Mouse (Mus musculus) bone marrow, adult 2 months (tissue): ENCODE measurements around the gene Folr2. TPM values are rescaled to one million over a fixed set of nuclear protein-coding genes. Genes with fewer than 3 reads are reported as not detected.

Experiments
- H3K27ac ChIP-seq: fragments of 200-500 bp; 2 replicates; pipeline ENCODE4 v1.5.1; 2012; ENCODE audit warnings: low read depth, mild to moderate bottlenecking, control low read depth, inconsistent platforms, low read length; ENCODE audit not compliant: control insufficient read depth, poor library complexity, insufficient read depth
- H3K4me1 ChIP-seq: fragments of 200-500 bp; 2 replicates; pipeline ENCODE4 v1.6.1; 2011; ENCODE audit warnings: low read length; ENCODE audit not compliant: control insufficient read depth, insufficient read depth
- H3K4me3 ChIP-seq: fragments of 200-500 bp; replicated peaks from 2 replicates; pipeline ENCODE3; 2011; ENCODE audit warnings: mild to moderate bottlenecking, low read depth, low read length, control low read depth; ENCODE audit not compliant: control insufficient read depth
- CTCF ChIP-seq: fragments of 200-500 bp; IDR thresholded peaks from 2 replicates; pipeline ENCODE4 v1.5.1; 2011; ENCODE audit warnings: low read length, control low read depth; ENCODE audit not compliant: control insufficient read depth, insufficient read depth
- POLR2A ChIP-seq: fragments of 200-500 bp; IDR thresholded peaks from 2 replicates; pipeline ENCODE4 v1.6.1; 2011; ENCODE audit warnings: low read depth, mild to moderate bottlenecking, control low read depth, low read length, borderline replicate concordance; ENCODE audit not compliant: control insufficient read depth
- WGBS: fragments of 180-500 bp; shearing (Covaris S2); methylation state at CpG from one replicate; pipeline ENCODE4 v1.1.7; 2018; 5-methylcytosine and 5-hydroxymethylcytosine counted together
- polyA plus RNA-seq: library from polyadenylated mRNA; stranded (reverse); fragments of >200 nt; gene quantifications from 2 replicates; pipeline ENCODE4 v1.2.4, GENCODE M21; 2011; ENCODE audit warnings: low replicate concordance; ENCODE audit not compliant: missing spikeins, insufficient read depth, insufficient read length

Gene Folr2
- polyA plus RNA-seq, 1 experiment, result 3.3 TPM

DNA sequence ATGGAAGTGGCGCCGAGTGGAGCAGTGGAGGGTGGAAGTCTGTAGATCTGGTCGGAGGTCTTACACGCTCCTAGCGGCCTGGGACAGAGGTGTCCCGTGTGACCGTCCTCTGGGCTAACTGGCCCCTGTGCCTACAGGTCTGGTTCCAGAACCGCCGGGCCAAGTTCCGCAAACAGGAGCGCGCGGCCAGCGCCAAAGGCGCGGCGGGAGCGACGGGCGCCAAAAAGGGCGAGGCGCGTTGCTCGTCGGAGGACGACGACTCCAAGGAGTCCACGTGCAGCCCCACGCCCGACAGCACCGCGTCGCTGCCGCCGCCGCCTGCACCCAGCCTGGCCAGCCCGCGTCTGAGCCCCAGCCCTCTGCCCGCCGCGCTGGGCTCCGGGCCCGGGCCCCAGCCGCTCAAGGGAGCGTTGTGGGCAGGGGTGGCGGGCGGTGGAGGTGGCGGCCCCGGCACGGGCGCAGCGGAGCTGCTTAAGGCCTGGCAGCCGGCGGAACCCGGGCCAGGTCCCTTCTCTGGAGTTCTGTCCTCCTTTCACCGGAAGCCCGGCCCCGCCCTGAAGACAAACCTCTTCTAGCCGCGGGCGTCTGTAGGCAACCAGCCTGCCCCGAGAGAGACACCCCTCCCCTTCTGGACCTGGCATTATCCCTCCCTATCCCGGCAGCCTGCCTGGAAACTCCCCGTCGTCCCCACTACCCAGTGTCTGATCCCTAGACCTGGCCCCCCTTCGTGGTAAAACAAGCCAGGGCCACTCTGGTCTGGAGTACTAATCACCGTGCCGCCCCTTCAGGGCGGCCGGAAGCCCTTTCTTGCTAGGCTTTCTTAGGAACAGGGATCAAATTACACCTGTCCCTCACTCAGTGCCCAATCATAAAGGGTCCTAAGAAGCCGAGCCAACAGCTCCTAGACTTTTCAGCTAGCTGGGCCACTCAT, 35.2 kb downstream of the Folr2 start:
- Histone ChIP-seq H3K27ac (no peak overlapping the region), H3K4me1 (no peaks in the 10 kb centered on the region), H3K4me3 (no peak overlapping the region)
- TF ChIP-seq POLR2A (no peak), CTCF (no peak)
- WGBS, result 3% methylated on average over 71 of the region's 71 CpGs

- TF ChIP-seq CTCF, result no peak
- TF ChIP-seq POLR2A, result no peak
- WGBS, result 4% methylated on average over 35 of the region's 35 CpGs
- no peaks in the 10 kb centered on the region for H3K4me1 ChIP-seq
- no peak overlapping the region for H3K4me3 ChIP-seq
- H3K27ac ChIP-seq, result no peak overlapping the region
These were observed 36.5 kb downstream of the Folr2 start for GRCm38 (mm10) chr7:101820295-101821030.

DNA sequence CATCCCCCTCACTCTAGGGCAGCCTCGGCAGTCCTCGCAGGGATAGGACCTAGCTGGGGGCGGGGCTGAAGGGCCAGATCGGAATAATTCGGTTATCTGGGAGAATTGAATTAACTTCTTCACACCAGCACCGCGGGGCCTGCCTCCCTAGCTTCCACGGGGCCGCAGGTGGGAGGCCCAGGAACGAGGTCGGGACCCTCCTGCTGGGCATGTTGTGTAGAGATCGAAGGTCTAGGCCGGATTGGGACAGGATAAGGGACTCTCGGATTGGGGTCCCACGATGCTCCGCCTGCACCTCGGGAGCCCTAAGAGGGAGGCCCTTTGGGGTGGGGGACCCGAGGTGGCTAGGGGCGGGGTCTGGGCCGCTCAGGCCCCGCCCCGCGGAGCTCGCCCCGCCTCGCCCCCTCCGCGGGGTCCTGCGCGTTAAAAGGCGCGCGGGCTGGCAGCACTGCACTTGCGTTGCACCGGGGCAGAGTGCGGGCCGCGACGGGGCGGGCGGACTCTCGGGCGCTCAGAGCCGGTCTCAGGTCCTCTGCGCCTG, 39.1 kb downstream of the Folr2 start, which contains the start of gene Phox2a:
Phox2a (plus strand) TSS at position 453 of the 541 bp plus-strand sequence.
- Histone ChIP-seq H3K4me1 (no peaks in the 10 kb centered on the region), H3K27ac (no peak within 1 kb of the TSS), H3K4me3 (no peak within 1 kb of the TSS)
- TF ChIP-seq CTCF (no peak), POLR2A (no peak)
- WGBS, result 6% methylated on average over 45 of the region's 45 CpGs

Other genes starting within 250 kb of the Folr2 start
- gene Clpb, start 193.6 kb downstream of the Folr2 start, polyA plus RNA-seq, result 5.0 and 12.5 TPM in 2 replicates
- gene Phox2a, start 38.9 kb downstream of the Folr2 start, polyA plus RNA-seq, result not detected in 2 replicates
- gene Inppl1, start 19.0 kb downstream of the Folr2 start, polyA plus RNA-seq, result 9.4 and 22.7 TPM in 2 replicates
- 79.0 and 97.5 TPM in 2 replicates for gene Anapc15, start 6.5 kb upstream of the Folr2 start, polyA plus RNA-seq
- gene Folr1, start 13.6 kb upstream of the Folr2 start, polyA plus RNA-seq, result 6.8 TPM in 1 of 2 replicates, not detected in the other
- gene Lamtor1, start 48.7 kb upstream of the Folr2 start, polyA plus RNA-seq, result 53.6 and 78.1 TPM in 2 replicates
- gene Tomt, start 49.2 kb upstream of the Folr2 start, polyA plus RNA-seq, result not detected in 2 replicates
- gene Lrrc51, start 76.7 kb upstream of the Folr2 start, polyA plus RNA-seq, result not detected in 2 replicates
- 82.2 and 130 TPM in 2 replicates for gene Numa1, start 76.9 kb upstream of the Folr2 start, polyA plus RNA-seq
- gene Il18bp, start 161.5 kb upstream of the Folr2 start, polyA plus RNA-seq, result 12.9 and 17.6 TPM in 2 replicates
- gene Rnf121, start 208.3 kb upstream of the Folr2 start, polyA plus RNA-seq, result 10.0 and 12.9 TPM in 2 replicates
- gene Xndc1, start 208.3 kb upstream of the Folr2 start, polyA plus RNA-seq, result 33.8 and 35.5 TPM in 2 replicates
- gene Xntrpc, start 208.5 kb upstream of the Folr2 start, polyA plus RNA-seq, result 1.0 and 3.2 TPM in 2 replicates
- gene Trpc2, start 225.9 kb upstream of the Folr2 start, polyA plus RNA-seq, result not detected in 2 replicates
- gene Art1, start 244.5 kb upstream of the Folr2 start, polyA plus RNA-seq, result not detected in 2 replicates